Mouse (Mus musculus) midbrain, embryonic 13.5 days (tissue): ENCODE measurements around the gene Tefm. TPM values are rescaled to one million over a fixed set of nuclear protein-coding genes. Genes with fewer than 3 reads are reported as not detected.

Experiments used
- polyA plus RNA-seq: library from polyadenylated mRNA; unstranded; fragments of >200 nt; fragmentation: Nextera tagmentation; extraction: Ambion mirVana; gene quantifications from 2 replicates; pipeline ENCODE4 v1.2.1, GENCODE M21; 2015

Gene Tefm
- polyA plus RNA-seq, 1 experiment from 2014 or later, result 28.3 TPM

Other genes with a start within 250 kb of the Tefm start
- 49.9 and 54.8 TPM in 2 replicates for gene Utp6, start 179.8 kb downstream of the Tefm start, polyA plus RNA-seq
- 22.1 and 22.5 TPM in 2 replicates for gene Suz12, start 149.1 kb downstream of the Tefm start, polyA plus RNA-seq
- gene Crlf3, start 61.2 kb downstream of the Tefm start, polyA plus RNA-seq, result 14.1 and 14.6 TPM in 2 replicates
- gene Atad5, start 52.8 kb downstream of the Tefm start, polyA plus RNA-seq, result 7.8 and 8.5 TPM in 2 replicates
- gene Adap2, start 11.9 kb upstream of the Tefm start, polyA plus RNA-seq, result 2.5 and 2.7 TPM in 2 replicates
- 2.6 and 3.1 TPM in 2 replicates for gene Rnf135, start 41.7 kb upstream of the Tefm start, polyA plus RNA-seq
- gene Rhot1, start 66.8 kb upstream of the Tefm start, polyA plus RNA-seq, result 69.7 and 70.5 TPM in 2 replicates
- gene Rhbdl3, start 158.7 kb upstream of the Tefm start, polyA plus RNA-seq, result 15.3 and 28.0 TPM in 2 replicates
- gene 5730455P16Rik, start 235.9 kb upstream of the Tefm start, polyA plus RNA-seq, result 32.2 and 36.7 TPM in 2 replicates
- 244 and 250 TPM in 2 replicates for gene Zfp207, start 241.1 kb upstream of the Tefm start, polyA plus RNA-seq